Mouse (Mus musculus): ENCODE results near the gene Pllp. TPM values are rescaled to one million over a fixed set of nuclear protein-coding genes. Genes with fewer than 3 reads are reported as not detected.

Gene Pllp
- total and polyA plus RNA-seq, 2 experiments, result 8.1 to 41.8 TPM

DNA sequence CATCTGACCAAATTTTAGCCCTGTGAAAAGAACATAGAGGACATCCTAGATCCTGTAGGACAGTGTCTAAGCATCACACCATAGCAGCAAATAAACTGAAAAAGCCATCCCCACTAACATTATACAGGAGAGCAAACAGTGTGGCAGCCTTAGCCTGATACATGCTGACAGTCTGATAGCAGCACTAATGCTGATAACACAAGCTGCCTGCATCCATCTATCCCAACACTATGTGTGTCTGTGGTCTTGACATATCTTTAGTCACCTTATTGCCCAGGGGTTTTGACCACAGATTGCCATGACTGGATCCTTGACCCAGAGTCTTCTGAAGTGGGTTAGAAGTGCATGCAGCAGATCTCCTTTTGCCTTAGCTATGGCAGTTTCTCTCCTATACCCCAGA lies 41.1 kb downstream of the Pllp start:
- Histone ChIP-seq H3K9ac (ENCODE audit: low read depth, low read length) (no peak overlapping the region), H3K36me3 (ENCODE audit: control insufficient read depth, insufficient read depth, low read length) (peaks cover 47% of the 10 kb centered on the region), H3K4me1 (ENCODE audit: control insufficient read depth, insufficient read depth, low read length) (no peaks in the 10 kb centered on the region), H3K4me3 (ENCODE audit: insufficient read depth, low read depth, low read length) (no peak overlapping the region), H3K79me2 (ENCODE audit: control insufficient read depth, insufficient read depth, low read length) (no peaks in the 10 kb centered on the region), H3K27me3 (ENCODE audit: control insufficient read depth, insufficient read depth, low read length) (no peaks in the 10 kb centered on the region), H3K27ac (replicated peaks; ENCODE audit: insufficient read depth, low read depth, low read length) (no peak overlapping the region)
- no peak for TF ChIP-seq POLR2A (IDR thresholded peaks at IDR 0.05; ENCODE audit: extremely low read depth, insufficient read depth, low read length)
- no peak for TF ChIP-seq CTCF (IDR thresholded peaks at IDR 0.05; ENCODE audit: low read depth, low read length)
- DNase-seq (ENCODE audit: extremely low read depth, low read depth, low spot score), result no peak

DNA sequence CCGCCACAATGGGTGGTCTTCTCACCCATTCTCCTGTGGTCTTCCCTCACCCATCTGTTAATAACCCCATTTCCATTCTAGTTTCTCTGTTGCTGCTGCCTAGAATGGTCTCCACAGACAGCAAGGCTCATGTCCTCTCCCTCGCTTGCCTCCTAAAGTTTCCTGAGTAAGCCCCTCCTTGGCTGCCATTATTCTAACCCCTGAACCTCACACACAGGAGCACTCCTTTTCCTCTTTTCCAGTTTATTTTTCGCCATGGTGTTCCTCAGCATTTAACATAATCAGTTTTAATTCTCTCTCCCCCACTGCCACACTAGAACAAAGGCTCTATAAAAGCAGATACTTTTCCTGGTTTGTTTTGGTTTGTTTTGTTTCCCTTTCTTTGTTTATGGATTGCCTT lies 43.1 kb downstream of the Pllp start:
- Histone ChIP-seq H3K27ac (replicated peaks; ENCODE audit: insufficient read depth, low read depth, low read length) (no peak overlapping the region), H3K27me3 (ENCODE audit: control insufficient read depth, insufficient read depth, low read length) (no peaks in the 10 kb centered on the region), H3K79me2 (ENCODE audit: control insufficient read depth, insufficient read depth, low read length) (no peaks in the 10 kb centered on the region), H3K36me3 (ENCODE audit: control insufficient read depth, insufficient read depth, low read length) (peaks cover 49% of the 10 kb centered on the region), H3K4me1 (ENCODE audit: control insufficient read depth, insufficient read depth, low read length) (no peaks in the 10 kb centered on the region), H3K4me3 (ENCODE audit: insufficient read depth, low read depth, low read length) (no peak overlapping the region), H3K9ac (ENCODE audit: low read depth, low read length) (no peak overlapping the region)
- no peak for DNase-seq (ENCODE audit: extremely low read depth, low read depth, low spot score)
- TF ChIP-seq POLR2A (IDR thresholded peaks at IDR 0.05; ENCODE audit: extremely low read depth, insufficient read depth, low read length) (no peak), CTCF (IDR thresholded peaks at IDR 0.05; ENCODE audit: low read depth, low read length) (no peak)
- 99% methylated on average over 3 of the region's 3 CpGs for WGBS

DNA sequence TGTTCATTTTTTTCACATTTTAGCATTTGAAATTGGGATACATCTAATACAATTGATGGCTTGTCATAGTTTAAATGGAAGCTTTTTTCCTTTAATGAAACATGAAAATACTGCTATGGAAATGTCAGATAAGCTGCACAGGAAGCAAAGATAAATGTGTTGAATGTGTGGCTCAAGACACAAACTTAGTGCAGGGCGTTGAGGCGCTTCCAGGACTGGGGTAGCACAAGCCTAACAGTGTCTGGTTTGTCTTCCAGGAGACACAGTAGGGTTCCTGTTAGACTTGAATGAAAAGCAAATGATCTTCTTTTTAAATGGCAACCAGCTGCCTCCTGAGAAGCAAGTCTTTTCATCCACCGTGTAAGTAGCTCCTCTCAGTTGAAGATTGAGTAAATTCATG lies 46.6 kb downstream of the Pllp start:
- no peak overlapping the region for H3K27ac ChIP-seq (replicated peaks; ENCODE audit: insufficient read depth, low read depth, low read length)
- no peaks in the 10 kb centered on the region for H3K27me3 ChIP-seq (ENCODE audit: control insufficient read depth, insufficient read depth, low read length)
- peaks cover 62% of the 10 kb centered on the region for H3K36me3 ChIP-seq (ENCODE audit: control insufficient read depth, insufficient read depth, low read length)
- no peak overlapping the region for H3K4me3 ChIP-seq (ENCODE audit: insufficient read depth, low read depth, low read length)
- TF ChIP-seq CTCF (IDR thresholded peaks at IDR 0.05; ENCODE audit: low read depth, low read length), result no peak
- TF ChIP-seq POLR2A (IDR thresholded peaks at IDR 0.05; ENCODE audit: extremely low read depth, insufficient read depth, low read length), result no peak
- no peak overlapping the region for H3K9ac ChIP-seq (ENCODE audit: low read depth, low read length)
- no peak for DNase-seq (ENCODE audit: extremely low read depth, low read depth, low spot score)
- WGBS, result 92% methylated on average over 3 of the region's 3 CpGs
- no peaks in the 10 kb centered on the region for H3K79me2 ChIP-seq (ENCODE audit: control insufficient read depth, insufficient read depth, low read length)
- H3K4me1 ChIP-seq (ENCODE audit: control insufficient read depth, insufficient read depth, low read length), result no peaks in the 10 kb centered on the region

DNA sequence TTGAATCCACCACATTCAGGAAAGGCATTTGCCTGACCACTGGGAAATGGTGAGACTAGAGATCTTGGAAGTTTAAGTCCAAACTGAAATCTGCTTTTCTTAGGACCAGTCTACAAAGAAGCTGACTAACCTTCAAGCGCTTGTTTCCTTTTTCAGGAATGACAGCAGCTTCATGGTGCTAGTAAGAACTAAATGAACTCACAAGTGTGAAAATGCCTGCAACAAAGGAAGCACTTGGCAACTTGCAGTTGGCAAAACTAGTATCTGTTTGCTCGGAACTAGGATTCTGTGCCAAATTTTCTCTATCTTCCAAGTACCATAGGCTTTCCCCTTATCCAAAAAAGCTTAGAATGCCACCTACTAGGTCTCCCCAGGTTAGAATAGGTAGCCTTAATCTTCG lies 49.9 kb downstream of the Pllp start:
- 84% methylated on average over 3 of the region's 3 CpGs for WGBS
- DNase-seq (ENCODE audit: extremely low read depth, low read depth, low spot score), result no peak
- H3K4me3 ChIP-seq (ENCODE audit: insufficient read depth, low read depth, low read length), result no peak overlapping the region
- peaks cover 57% of the 10 kb centered on the region for H3K36me3 ChIP-seq (ENCODE audit: control insufficient read depth, insufficient read depth, low read length)
- H3K27ac ChIP-seq (replicated peaks; ENCODE audit: insufficient read depth, low read depth, low read length), result no peak overlapping the region
- H3K79me2 ChIP-seq (ENCODE audit: control insufficient read depth, insufficient read depth, low read length), result no peaks in the 10 kb centered on the region
- H3K9ac ChIP-seq (ENCODE audit: low read depth, low read length), result no peak overlapping the region
- no peaks in the 10 kb centered on the region for H3K4me1 ChIP-seq (ENCODE audit: control insufficient read depth, insufficient read depth, low read length)
- no peaks in the 10 kb centered on the region for H3K27me3 ChIP-seq (ENCODE audit: control insufficient read depth, insufficient read depth, low read length)
- no peak for TF ChIP-seq POLR2A (IDR thresholded peaks at IDR 0.05; ENCODE audit: extremely low read depth, insufficient read depth, low read length)
- no peak for TF ChIP-seq CTCF (IDR thresholded peaks at IDR 0.05; ENCODE audit: low read depth, low read length)

DNA sequence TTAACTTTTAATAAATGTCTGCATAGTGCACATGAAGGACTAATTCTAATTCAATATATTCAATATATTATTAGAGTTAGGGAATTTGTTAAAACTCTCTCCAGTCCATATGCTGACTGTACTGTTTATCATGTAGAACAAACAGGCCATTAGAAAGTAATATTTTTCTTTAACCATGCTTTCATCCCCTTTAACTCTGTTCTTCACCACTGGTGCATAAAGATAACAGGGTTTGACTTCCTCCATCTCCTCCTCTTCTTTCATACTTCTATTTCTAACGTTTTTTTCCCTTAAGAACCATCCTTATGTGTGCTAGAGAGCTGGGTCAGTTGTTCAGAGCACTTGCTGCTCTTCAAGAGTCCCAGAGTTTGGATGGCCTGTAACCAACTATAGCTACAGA lies 50.9 kb downstream of the Pllp start:
- no peak for DNase-seq (ENCODE audit: extremely low read depth, low read depth, low spot score)
- Histone ChIP-seq H3K27me3 (ENCODE audit: control insufficient read depth, insufficient read depth, low read length) (no peaks in the 10 kb centered on the region), H3K36me3 (ENCODE audit: control insufficient read depth, insufficient read depth, low read length) (peaks cover 61% of the 10 kb centered on the region), H3K79me2 (ENCODE audit: control insufficient read depth, insufficient read depth, low read length) (no peaks in the 10 kb centered on the region), H3K4me1 (ENCODE audit: control insufficient read depth, insufficient read depth, low read length) (no peaks in the 10 kb centered on the region), H3K4me3 (ENCODE audit: insufficient read depth, low read depth, low read length) (no peak overlapping the region), H3K27ac (replicated peaks; ENCODE audit: insufficient read depth, low read depth, low read length) (no peak overlapping the region), H3K9ac (ENCODE audit: low read depth, low read length) (no peak overlapping the region)
- TF ChIP-seq POLR2A (IDR thresholded peaks at IDR 0.05; ENCODE audit: extremely low read depth, insufficient read depth, low read length) (no peak), CTCF (IDR thresholded peaks at IDR 0.05; ENCODE audit: low read depth, low read length) (no peak)
- WGBS, result 64% methylated on average over 1 of the region's 1 CpGs

DNA sequence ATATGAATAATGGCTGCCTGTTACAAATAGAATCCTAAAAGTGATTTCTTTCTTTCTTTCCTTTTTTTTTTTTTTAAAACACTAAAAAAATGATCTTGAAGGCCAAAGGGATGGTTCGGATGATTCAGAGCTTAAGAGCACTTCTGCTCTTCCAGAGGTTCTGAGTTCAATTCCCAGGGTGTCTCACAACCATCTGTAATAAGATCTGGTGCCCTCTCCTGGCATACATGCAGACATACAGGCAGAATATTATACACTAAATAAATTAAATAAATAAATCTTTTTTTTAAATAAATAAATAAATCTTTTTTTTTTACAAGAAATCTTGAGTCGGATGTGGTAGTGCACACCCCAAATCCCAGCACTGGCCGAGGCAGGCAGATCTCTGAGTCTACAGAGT lies 54.1 kb downstream of the Pllp start:
- Histone ChIP-seq H3K79me2 (ENCODE audit: control insufficient read depth, insufficient read depth, low read length) (no peaks in the 10 kb centered on the region), H3K4me3 (ENCODE audit: insufficient read depth, low read depth, low read length) (no peak overlapping the region), H3K36me3 (ENCODE audit: control insufficient read depth, insufficient read depth, low read length) (peaks cover 73% of the 10 kb centered on the region), H3K27ac (replicated peaks; ENCODE audit: insufficient read depth, low read depth, low read length) (no peak overlapping the region), H3K4me1 (ENCODE audit: control insufficient read depth, insufficient read depth, low read length) (no peaks in the 10 kb centered on the region), H3K27me3 (ENCODE audit: control insufficient read depth, insufficient read depth, low read length) (no peaks in the 10 kb centered on the region), H3K9ac (ENCODE audit: low read depth, low read length) (no peak overlapping the region)
- DNase-seq (ENCODE audit: extremely low read depth, low read depth, low spot score), result no peak
- TF ChIP-seq CTCF (IDR thresholded peaks at IDR 0.05; ENCODE audit: low read depth, low read length) (no peak), POLR2A (IDR thresholded peaks at IDR 0.05; ENCODE audit: extremely low read depth, insufficient read depth, low read length) (no peak)
- 91% methylated on average over 3 of the region's 3 CpGs for WGBS
